Mouse (Mus musculus) brain, embryonic 18.5 days (tissue): ENCODE results near the gene Eif5b.
"Not testable (repeated sequence)": the region's sequence is repeated elsewhere in the genome, so short reads cannot be mapped to it uniquely, and the experiment has no call there.

Experiments used
- DNase-seq: peaks from one replicate; pipeline ENCODE4 v3.0.0-alpha.2; 2012; ENCODE audit warnings: low read depth, low spot score

Eif5b gene

GRCm38 (mm10) chr1:38003046-38003445 is 5.2 kb downstream of the Eif5b start:
- no peak for DNase-seq

GRCm38 (mm10) chr1:38006741-38007140 is 8.9 kb downstream of the Eif5b start:
- no peak for DNase-seq

GRCm38 (mm10) chr1:38011647-38012046 is 13.8 kb downstream of the Eif5b start:
- no peak for DNase-seq

GRCm38 (mm10) chr1:38012104-38012503 is 14.3 kb downstream of the Eif5b start:
- no peak for DNase-seq

- DNase-seq = no peak
These were observed 14.7 kb downstream of the Eif5b start for GRCm38 (mm10) chr1:38012509-38012908.

GRCm38 (mm10) chr1:38014551-38015203 is 16.9 kb downstream of the Eif5b start:
- DNase-seq = no peak

GRCm38 (mm10) chr1:38027301-38027700 is 29.5 kb downstream of the Eif5b start:
- DNase-seq = no peak

GRCm38 (mm10) chr1:38031391-38031790 is 33.6 kb downstream of the Eif5b start:
- DNase-seq = no peak

- DNase-seq = no peak
These were observed 37.7 kb downstream of the Eif5b start for GRCm38 (mm10) chr1:38035521-38035920.

GRCm38 (mm10) chr1:38037375-38037774 is 39.6 kb downstream of the Eif5b start:
- DNase-seq = no peak

- DNase-seq = no peak
These were observed 41.1 kb downstream of the Eif5b start for GRCm38 (mm10) chr1:38038898-38039297.

- DNase-seq = no peak
These were observed 50.3 kb downstream of the Eif5b start for GRCm38 (mm10) chr1:38048121-38048520.

- DNase-seq = no peak
These were observed 51.8 kb downstream of the Eif5b start for GRCm38 (mm10) chr1:38049562-38049961.

GRCm38 (mm10) chr1:38055176-38055575 is 57.4 kb downstream of the Eif5b start:
- DNase-seq = no peak

- DNase-seq = no peak
These were observed 60.6 kb downstream of the Eif5b start for GRCm38 (mm10) chr1:38058417-38058816.

- not testable (repeated sequence) for DNase-seq
These were observed 64.3 kb downstream of the Eif5b start for GRCm38 (mm10) chr1:38062156-38062555.

GRCm38 (mm10) chr1:38067276-38067675 is 69.5 kb downstream of the Eif5b start:
- no peak for DNase-seq

GRCm38 (mm10) chr1:38071326-38071725 is 73.5 kb downstream of the Eif5b start:
- DNase-seq = no peak

- DNase-seq = no peak
These were observed 83.5 kb downstream of the Eif5b start for GRCm38 (mm10) chr1:38081316-38081715.

GRCm38 (mm10) chr1:38103214-38103613 is 105.4 kb downstream of the Eif5b start:
- DNase-seq = no peak

- no peak for DNase-seq
These were observed 106.0 kb downstream of the Eif5b start for GRCm38 (mm10) chr1:38103813-38104212.
